In the genomic region with DNA sequence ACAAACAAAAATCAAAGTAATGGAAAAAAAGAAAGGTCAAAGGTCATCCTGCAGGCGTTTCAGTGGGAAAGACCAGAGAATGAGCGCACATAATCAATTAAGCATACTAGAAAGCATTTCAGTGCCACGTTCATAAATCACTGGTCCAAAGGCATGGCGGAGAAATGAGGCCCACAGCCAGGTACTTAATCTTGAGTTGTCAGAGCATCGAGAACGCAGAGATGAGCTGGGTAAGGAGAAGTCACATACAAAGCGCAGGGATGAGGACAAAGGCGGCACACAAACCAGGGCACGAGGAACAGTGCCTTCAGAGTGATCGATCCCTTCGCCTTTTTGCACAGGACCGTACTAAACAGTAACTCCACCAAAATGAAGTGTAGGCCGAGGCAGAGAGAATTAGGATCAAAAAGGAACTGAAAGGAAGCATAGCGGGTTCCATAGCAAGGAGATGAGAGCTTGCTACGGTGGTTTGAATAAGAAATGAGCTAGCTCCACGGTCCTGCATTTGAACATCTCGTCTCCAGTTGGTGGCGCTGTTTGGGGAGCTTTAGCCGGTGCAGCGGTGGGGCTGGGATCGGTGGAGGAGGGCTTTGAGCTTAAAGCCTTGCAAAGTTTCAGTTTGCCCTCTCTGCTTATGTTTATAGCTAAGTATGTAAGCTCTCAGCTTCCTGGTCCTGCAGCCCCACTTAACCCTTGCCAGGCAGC, we compare ENCODE assay signal across 1 mouse cellular context.
TF ChIP-seq lines count a peak whose summit lies in the region.

No protein-coding gene starts in this region.

TF ChIP-seq in CH12.LX, 34 proteins besides CTCF, POLR2A, EP300 and RAD21 (continued from another document):
- TF ChIP-seq E2F4 (IDR thresholded peaks at IDR 0.05; ENCODE audit: insufficient replicate concordance, low read depth, low read length) = no peak
- no peak for TF ChIP-seq KAT2A (IDR thresholded peaks at IDR 0.05; ENCODE audit: insufficient replicate concordance, low read length)
- TF ChIP-seq USF1 (IDR thresholded peaks at IDR 0.05; ENCODE audit: low read depth, low read length) = no peak
- TF ChIP-seq ZNF384 (IDR thresholded peaks at IDR 0.05; ENCODE audit: low read depth, low read length) = no peak
- peak; percentile 44; the same call in 1 of the 2 replicates for TF ChIP-seq TCF12 (IDR thresholded peaks at IDR 0.05; ENCODE audit: low read depth, low read length)
- 0 out of 2 replicates have a peak, but pooled peaks have one; percentile 12 for TF ChIP-seq ZC3H11A (IDR thresholded peaks at IDR 0.05; ENCODE audit: low read depth, low read length)
- TF ChIP-seq MXI1 (IDR thresholded peaks at IDR 0.05; ENCODE audit: low read depth, low read length) = 0 out of 2 replicates have a peak, but pooled peaks have one; percentile 42
- TF ChIP-seq SIN3A (IDR thresholded peaks at IDR 0.05; ENCODE audit: low read length) = peak; percentile 48; the same call in 1 of the 2 replicates
- TF ChIP-seq CHD1 (IDR thresholded peaks at IDR 0.05; ENCODE audit: low read depth, low read length) = 0 out of 2 replicates have a peak, but pooled peaks have one; percentile 74
- TF ChIP-seq CHD2 (IDR thresholded peaks at IDR 0.05; ENCODE audit: low read length) = no peak
- TF ChIP-seq ELF1 (IDR thresholded peaks at IDR 0.05; ENCODE audit: low read depth, low read length) = no peak
- no peak for TF ChIP-seq MAFK (IDR thresholded peaks at IDR 0.05; ENCODE audit: insufficient replicate concordance, low read length)
- no peak for TF ChIP-seq POLR2AphosphoS2 (IDR thresholded peaks at IDR 0.05; ENCODE audit: low read depth, low read length)
- no peak for TF ChIP-seq ZMIZ1 (IDR thresholded peaks at IDR 0.05; ENCODE audit: low read depth, low read length)
- TF ChIP-seq MAZ (IDR thresholded peaks at IDR 0.05; ENCODE audit: low read depth, low read length) = peak; percentile 61; the same call in 1 of the 2 replicates
- no peak for TF ChIP-seq PAX5 (IDR thresholded peaks at IDR 0.05; ENCODE audit: low read length)
- TF ChIP-seq JUN (IDR thresholded peaks at IDR 0.05; ENCODE audit: insufficient read depth, low read depth, low read length) = no peak
- TF ChIP-seq NRF1 (IDR thresholded peaks at IDR 0.05; ENCODE audit: low read depth, low read length) = no peak
- peak; percentile 74 for TF ChIP-seq SMC3 (IDR thresholded peaks at IDR 0.05; ENCODE audit: low read depth, low read length)
- TF ChIP-seq TBP (conservative IDR thresholded peaks at IDR 0.05; ENCODE audit: low read depth, low read length) = no peak
- no peak for TF ChIP-seq UBTF (IDR thresholded peaks at IDR 0.05; ENCODE audit: low read depth, low read length)
- no peak for TF ChIP-seq ZKSCAN1 (IDR thresholded peaks at IDR 0.05; ENCODE audit: borderline replicate concordance, low read depth, low read length)
- no peak for TF ChIP-seq JUND (conservative IDR thresholded peaks at IDR 0.05; ENCODE audit: low read depth, low read length)
- no peak for TF ChIP-seq RCOR1 (conservative IDR thresholded peaks at IDR 0.05; ENCODE audit: low read depth, low read length)
- TF ChIP-seq GABPA (IDR thresholded peaks at IDR 0.05; ENCODE audit: insufficient replicate concordance, low read depth, low read length) = no peak
- peak; percentile 66 for TF ChIP-seq IRF4 (IDR thresholded peaks at IDR 0.05; ENCODE audit: low read depth, low read length)
- peak; percentile 28; the same call in 1 of the 2 replicates for TF ChIP-seq MEF2A (IDR thresholded peaks at IDR 0.05; ENCODE audit: borderline replicate concordance, low read depth, low read length)
- TF ChIP-seq USF2 (conservative IDR thresholded peaks at IDR 0.05; ENCODE audit: low read depth, low read length) = no peak
- TF ChIP-seq ETS1 (conservative IDR thresholded peaks at IDR 0.05; ENCODE audit: low read depth, low read length) = no peak
- TF ChIP-seq HCFC1 (IDR thresholded peaks at IDR 0.05; ENCODE audit: low read depth, low read length) = no peak
- no peak for TF ChIP-seq BHLHE40 (IDR thresholded peaks at IDR 0.05; ENCODE audit: low read depth, low read length)
